Mouse (Mus musculus): ENCODE results near the gene Ccl1.

DNA sequence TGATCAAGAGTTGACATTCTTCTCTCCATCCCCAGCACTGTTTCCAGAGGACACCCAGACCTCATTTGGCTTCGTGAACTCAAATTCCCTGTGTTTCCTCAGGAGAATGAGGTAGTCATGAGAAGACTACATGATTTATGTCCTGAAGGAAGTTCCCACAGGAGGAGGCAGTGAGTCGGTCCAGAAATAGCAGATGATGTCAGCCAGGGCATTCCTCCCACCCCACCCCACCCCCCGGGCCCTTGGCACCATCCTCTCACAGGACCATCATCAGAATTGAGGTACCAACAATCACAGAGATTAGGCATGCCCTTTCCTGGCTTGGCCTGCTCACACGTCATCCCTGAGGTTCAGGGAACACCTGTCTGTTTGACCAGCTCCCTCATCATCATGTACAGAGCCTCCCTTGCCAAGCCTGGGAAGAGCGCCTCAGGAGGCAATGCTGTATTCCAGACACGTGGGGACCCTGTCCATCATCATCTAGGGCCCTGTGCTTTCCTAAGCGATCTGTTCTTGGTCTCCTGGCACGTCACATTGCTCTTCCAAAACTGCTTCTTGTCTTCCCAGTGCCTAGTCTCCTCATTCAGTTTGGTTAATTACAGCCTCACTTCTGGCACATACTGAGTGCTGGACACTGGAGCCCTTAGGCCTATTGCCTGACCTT is 31.2 kb downstream of the Ccl1 start:
- TF ChIP-seq CTCF (IDR thresholded peaks at IDR 0.05; ENCODE audit: borderline replicate concordance, insufficient read depth, low read length) = no peak
- TF ChIP-seq POLR2A (IDR thresholded peaks at IDR 0.05; ENCODE audit: low read depth, low read length) = no peak
